Mouse (Mus musculus) G1E-ER4 (cell line): ENCODE measurements around the gene Gm28048. TPM values are rescaled to one million over a fixed set of nuclear protein-coding genes. Genes with fewer than 3 reads are reported as not detected.

Experiments
- GATA1 ChIP-seq: IDR thresholded peaks from one replicate; pipeline ENCODE4 v1.8.0; 2012; ENCODE audit warnings: low read length, inconsistent platforms
- polyA plus RNA-seq: library from polyadenylated mRNA; stranded (reverse); fragments of >175 nt; gene quantifications from 2 replicates; pipeline ENCODE4 v1.2.3, GENCODE M21; 2012

Gene Gm28048
- polyA plus RNA-seq, 1 experiment: not detected

DNA sequence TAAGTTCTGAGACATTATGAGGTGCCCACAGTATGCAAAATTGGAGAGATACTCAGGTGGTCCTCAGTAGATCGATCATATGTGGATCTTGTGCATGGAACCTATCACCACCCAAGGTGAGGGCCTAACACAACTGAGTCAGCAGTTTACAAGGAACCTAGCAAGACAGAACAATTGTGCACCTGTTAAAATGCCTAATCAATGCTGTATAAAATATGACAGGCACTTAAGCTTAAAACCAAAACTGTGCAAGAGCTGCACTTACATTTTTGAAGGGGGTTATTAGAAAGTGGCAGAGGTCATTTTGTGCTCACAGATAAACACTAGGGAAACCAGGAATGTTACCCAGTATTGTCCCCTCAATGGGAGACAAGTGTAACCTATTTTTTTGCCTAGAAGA is 23.4 kb upstream of the Gm28048 start:
- TF ChIP-seq GATA1: no peak

DNA sequence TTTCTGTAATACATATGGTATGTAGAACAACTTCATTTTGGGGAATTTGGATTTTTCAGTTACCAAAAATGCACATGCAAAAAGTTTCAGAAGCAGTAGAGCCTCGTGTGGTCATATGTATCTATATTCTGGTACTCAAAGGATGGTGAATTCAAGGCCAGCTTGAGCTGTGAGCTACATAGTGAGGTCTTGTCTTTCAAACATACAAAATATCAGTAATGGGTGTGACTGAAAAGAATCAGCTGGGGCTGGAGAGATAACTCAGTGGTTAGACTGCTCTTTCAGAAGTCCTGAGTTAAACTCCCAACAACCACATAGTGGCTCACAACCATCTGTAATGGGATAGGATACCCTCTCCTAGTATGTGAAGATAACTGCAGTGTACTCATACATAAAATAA is 16.4 kb upstream of the Gm28048 start:
- no peak for TF ChIP-seq GATA1

DNA sequence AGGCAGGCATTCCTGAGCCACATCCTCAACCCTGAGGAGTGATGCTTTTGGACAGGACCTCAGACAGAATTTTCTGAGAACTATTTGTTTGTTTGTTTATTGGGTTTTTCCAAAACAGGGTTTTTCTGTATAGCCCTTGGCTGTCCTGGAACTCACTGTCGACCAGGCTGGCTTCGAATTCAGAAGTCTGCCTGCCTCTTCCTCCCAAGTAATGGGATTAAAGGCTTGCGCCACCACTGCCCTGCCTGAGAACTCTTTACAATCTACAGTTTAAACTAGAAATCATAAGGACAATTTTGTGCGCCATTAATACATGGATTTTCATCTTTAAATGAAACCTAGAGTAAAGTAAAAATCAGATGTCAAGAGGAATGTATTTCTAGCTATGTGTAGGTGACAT is 13.6 kb upstream of the Gm28048 start:
- no peak for TF ChIP-seq GATA1

DNA sequence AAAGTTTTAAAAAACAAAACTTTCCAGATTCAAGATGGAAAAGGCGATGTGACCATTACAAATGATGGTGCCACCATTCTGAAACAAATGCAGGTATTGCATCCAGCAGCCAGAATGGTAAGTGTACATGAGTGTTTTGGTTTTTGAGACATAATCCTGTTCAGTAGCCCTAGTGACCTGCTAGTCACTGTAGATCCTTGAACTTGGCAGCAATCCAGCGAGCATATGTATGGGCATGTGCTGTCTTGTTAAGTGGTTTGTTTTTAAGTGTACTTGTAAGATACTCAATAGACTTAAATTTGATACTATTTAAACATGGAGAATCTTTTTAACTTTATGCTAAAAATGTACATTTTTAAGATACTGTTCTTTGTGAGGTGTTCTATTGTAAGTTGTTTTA is 12.4 kb upstream of the Gm28048 start:
- no peak for TF ChIP-seq GATA1

DNA sequence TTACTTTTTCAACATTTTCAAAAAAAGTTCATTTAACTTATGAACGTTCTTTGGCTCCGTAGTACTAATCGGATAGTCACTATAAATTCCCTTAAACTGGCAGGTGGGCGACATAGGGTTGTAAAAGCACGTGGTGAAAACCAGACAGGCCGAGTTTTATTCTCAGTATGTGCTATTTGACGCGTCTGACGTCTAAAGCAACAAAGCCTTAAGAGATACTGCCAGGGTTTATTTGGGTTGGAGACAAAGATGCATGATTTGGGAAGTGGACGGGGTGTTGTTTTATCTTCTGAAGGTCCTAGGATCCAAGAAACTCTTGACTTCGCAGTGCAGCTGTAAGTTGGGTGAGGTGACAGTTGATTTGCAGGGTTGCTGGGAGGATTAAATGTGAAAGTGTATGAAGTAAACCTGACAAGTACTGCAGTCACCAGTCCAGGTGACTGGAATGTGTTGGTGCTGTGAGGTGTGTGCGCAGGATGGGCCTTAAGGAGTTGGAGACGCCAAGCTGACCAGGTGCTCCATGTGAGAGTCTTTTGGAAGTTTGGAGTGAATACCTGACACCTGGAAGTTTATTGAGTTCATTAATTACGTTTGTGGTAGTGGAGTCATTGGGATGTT is 9.4 kb upstream of the Gm28048 start:
- no peak for TF ChIP-seq GATA1

DNA sequence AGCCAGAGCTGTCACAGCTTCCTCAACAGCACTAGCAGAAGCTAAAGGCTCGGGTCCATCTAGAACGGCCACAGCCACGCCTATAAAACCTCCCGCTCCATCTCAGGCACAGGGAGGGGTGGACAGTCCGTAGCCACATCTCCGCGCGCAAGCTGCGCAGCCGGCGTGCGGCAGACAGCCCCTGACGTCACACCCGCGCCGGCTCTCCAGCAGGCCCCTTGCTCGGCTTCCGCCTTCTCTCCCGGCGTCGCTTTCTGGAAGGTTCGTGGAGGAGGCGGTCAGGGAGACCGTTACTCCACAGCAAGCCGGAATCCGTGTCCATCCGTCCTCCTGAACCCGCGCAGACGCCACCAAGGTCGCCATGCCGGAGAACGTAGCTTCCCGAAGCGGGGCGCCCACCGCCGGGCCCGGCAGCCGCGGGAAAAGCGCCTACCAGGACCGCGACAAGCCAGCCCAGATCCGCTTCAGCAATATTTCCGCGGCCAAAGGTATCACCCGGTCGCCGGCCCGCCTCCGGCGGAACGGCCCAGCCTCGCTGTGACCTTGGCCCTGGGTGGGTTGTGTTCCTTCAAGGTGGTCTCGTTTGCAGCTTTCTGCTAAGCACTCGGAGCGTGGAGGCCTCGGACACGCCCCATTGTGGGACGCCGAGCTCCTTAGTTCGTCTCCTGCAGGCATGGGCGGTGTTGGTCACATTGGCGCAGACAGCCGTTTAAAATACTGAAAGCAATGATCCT is 8.7 kb upstream of the Gm28048 start, which contains the start of gene Cct4:
Gene Cct4, plus strand, starts transcription at position 127 of the 734 bp plus-strand sequence.
- TF ChIP-seq GATA1: no peak

DNA sequence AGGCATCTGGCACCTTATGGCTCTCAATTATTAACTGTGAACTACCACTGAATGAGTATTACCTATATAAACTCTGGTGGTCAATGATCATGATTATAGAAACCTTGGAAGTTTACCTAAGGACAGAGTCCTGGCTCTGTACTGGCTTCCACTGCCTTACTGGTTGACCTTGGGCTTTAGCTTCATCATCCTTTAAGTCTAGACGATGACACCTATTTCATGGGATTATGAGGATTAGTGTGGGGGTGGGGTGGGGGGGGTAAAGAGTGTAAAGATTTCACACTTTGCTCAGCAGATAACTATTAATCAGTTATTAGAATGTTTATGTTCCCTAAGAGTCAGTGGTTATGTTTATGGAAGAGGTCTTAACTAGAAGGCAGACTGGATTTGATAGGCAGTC is 7.9 kb upstream of the Gm28048 start:
- TF ChIP-seq GATA1: no peak

DNA sequence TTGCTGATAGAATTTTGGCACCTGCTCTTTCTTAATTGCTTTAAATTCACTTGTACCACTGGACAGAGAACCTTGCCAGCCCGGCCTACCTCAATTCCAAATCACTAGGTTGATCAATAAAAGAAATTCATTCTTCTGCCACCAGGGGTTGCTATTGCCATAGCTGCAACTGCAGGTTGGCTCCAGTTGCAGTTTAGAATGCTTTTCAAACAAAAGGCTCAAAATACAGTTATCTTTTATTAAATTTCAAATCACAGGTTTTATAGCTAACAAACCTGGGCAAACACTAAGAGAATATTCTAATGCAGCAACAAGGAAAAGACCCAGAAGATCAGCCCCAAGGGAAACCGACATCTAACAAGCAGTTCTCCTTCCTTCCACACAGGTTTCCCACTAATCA is 5.5 kb upstream of the Gm28048 start:
- TF ChIP-seq GATA1: no peak

DNA sequence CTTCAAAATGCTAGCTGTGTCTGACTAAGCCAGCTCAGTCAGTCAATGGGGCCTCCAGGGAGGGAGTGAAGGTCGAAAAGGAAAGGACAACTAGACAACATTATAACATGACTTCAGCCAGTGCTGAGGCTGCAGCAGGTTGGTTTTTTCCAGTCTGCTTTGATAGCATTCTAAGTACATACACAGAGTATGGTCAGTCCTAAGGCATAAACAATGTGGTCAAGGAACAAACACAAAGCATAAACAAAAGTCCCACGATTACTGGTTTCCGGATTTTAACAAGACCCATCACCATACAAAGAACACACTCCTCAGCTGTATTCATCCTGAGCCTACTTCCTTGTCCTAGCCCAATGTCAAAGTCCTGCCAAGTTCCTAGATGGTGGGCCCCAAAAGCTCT is 3.6 kb upstream of the Gm28048 start:
- no peak for TF ChIP-seq GATA1

DNA sequence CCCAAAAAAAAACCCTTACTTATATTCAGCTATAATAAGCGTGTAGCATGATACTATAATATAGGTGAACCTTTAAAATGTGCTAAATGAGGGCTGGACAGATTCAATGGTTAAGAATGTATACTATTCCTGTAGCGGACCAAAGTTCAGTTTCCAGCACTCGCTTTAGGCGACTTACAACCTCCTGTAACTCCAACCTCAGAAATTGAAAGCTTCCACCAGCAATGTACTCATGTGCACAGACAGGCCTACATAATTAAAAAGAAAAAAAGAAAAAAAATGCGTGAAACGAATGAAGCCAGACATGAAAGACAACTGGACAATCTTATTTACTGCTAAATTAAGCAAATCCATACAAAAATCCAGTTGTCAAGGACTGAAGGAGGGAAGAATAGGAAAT is 956 bp upstream of the Gm28048 start:
- no peak for TF ChIP-seq GATA1

DNA sequence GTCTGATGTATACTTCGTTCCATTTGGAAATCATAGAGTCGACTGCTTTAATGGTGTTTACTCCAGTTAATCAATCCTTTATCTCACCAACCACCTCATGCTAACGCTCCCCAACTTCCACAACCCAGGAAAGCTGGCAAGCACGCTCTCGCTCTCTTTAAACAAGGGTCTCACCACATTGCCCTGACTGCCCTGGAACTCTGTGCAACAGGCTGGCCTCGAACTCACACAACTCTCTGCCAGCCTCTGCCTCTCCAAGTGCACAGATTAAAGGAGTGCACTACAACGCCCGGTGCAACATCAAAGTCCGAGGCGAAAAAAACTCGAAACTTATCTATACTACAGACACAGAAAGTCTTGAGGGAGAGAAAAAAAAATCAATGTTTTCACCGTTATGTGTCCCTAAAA is 343 bp downstream of the Gm28048 start:
- TF ChIP-seq GATA1: no peak

DNA sequence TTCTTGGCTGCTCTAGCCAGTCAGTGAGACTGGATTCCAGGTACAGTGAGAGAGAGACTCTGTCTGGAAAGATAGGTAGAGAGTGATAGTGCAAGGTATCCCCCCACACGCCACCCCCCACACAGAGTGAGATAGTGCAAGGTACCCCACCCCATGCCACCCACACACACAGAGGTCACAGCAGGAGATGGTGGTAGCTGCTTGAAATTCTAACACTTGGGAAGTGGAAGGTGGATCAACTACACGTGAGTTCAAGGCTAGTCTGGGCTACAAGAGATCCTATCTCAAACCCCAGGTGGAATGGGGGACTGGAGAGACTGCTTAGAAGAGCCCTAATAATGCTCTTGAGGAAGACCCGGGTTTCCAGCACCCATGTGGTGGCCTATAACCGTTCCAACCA is 849 bp downstream of the Gm28048 start:
- no peak for TF ChIP-seq GATA1

DNA sequence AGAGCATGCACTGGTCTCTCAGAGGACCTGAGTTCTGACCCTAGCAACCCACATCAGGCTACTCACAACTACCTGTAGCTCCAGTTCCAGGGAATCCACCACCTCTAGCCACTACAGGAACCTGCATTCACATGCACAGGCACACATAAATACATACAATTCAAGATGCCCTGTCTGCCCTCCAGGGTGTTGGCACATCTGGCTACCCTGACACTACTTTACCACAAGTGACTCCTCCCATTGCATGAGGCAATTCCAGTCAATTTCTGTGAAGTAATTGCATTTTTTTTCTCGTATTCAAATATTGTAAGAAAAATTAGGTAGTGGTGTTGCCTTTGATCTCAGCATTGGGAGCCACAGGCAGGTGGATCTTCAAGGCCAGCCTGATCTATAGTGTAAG is 2.7 kb downstream of the Gm28048 start:
- no peak for TF ChIP-seq GATA1

DNA sequence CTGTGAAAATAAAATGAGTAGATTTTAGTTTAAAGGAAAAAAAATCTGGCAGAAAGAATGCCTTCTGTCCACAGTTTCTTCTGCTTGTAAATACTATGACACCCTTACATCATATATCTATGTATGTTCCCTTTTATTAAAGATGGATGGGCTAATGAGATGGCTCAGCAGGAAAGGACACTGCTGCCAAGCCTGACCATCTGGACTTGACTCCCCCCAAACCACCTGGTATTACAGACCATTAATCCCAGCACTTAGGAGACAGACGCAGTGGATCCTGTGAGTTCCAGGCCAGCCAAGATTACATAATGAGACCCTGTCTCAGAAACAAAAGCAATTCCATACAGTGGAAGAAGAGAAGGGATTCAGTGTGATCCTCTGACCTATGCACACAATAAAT is 3.2 kb downstream of the Gm28048 start:
- TF ChIP-seq GATA1: no peak

DNA sequence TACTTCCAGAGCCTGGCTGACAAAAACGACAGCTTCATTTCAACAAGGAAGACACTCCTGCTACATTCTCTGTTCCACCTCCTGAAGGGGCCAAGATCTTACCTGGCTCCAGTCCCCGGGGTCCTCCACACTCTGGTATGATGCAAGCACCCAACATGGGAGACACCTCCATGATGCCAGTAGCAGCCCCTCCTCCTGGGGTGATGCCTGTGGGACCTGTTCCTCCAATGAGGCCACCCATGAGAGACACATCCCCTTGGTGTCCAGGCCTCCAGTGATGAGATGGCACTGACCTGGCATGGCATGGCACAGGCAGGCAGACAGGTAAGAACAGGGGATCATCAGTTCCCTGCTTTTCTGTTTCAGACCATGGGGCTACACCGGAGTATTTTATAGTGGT is 3.7 kb downstream of the Gm28048 start:
- no peak for TF ChIP-seq GATA1

DNA sequence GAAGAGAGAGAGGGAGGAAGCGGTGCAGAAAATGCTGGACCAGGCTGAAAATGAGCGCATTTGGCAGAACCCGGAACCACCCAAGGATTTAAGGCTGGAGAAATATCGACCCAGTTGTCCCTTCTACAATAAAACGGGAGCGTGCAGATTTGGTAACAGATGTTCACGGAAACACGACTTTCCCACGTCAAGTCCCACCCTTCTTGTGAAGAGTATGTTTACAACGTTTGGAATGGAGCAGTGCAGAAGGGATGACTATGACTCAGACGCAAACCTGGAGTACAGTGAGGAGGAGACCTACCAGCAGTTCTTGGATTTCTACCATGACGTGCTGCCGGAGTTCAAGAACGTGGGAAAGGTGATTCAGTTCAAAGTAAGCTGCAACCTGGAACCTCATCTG is 8.3 kb downstream of the Gm28048 start:
- TF ChIP-seq GATA1: no peak
